9 mouse cellular contexts compared by ENCODE assay signal in genomic region chr11:85842596-85843346, GRCm38 (mm10). TPM values are rescaled to one million over a fixed set of nuclear protein-coding genes. Genes with fewer than 3 reads are reported as not detected.
DNase-seq lines count a peak whose midpoint lies in the region; ATAC-seq and TF ChIP-seq lines count a peak whose summit lies in the region.
"Had no signal": no experiment of that assay in that cellular context is flagged by ENCODE, and none has a peak within 500 bp of the region (broad histone marks: within the 10 kb centered on the region; RNA-seq: fewer than 3 reads in every experiment).

No protein-coding gene starts in this region.

- no peaks in the 10 kb centered on the region for H3K36me3 ChIP-seq in megakaryocyte, embryonic 14.5 days (replicated peaks; ENCODE audit: low read length)
- no peaks in the 10 kb centered on the region for H3K36me3 ChIP-seq in forebrain, embryonic 15.5 days
- no peaks in the 10 kb centered on the region for H3K36me3 ChIP-seq in kidney, embryonic 16.5 days (ENCODE audit: insufficient read depth, low read length)
- no peaks in the 10 kb centered on the region for H3K36me3 ChIP-seq in midbrain, postnatal 0 days (ENCODE audit: insufficient read depth, low read length)

- WGBS in forebrain, embryonic 15.5 days: 4% methylated on average over 24 of the region's 24 CpGs
- 10% methylated on average over 24 of the region's 24 CpGs for WGBS in kidney, embryonic 16.5 days
- 6% methylated on average over 24 of the region's 24 CpGs for WGBS in midbrain, postnatal 0 days

- H3K9ac ChIP-seq in forebrain, embryonic 15.5 days (replicated peaks): no peak overlapping the region
- peak overlapping the region; percentile 76 for H3K9ac ChIP-seq in kidney, embryonic 16.5 days (replicated peaks; ENCODE audit: low read length)
- H3K9ac ChIP-seq in midbrain, postnatal 0 days (replicated peaks; ENCODE audit: low read length, poor library complexity, severe bottlenecking): no peak overlapping the region

- H3K4me2 ChIP-seq in forebrain, embryonic 15.5 days (replicated peaks): peak overlapping the region; percentile 89
- peak overlapping the region; percentile 79 for H3K4me2 ChIP-seq in kidney, embryonic 16.5 days (replicated peaks; ENCODE audit: low read depth, low read length)
- H3K4me2 ChIP-seq in midbrain, postnatal 0 days (ENCODE audit: low read depth, low read length, poor library complexity, severe bottlenecking): peak overlapping the region; percentile 57; the same call in 1 of the 2 replicates

- H3K4me1 ChIP-seq in megakaryocyte, embryonic 14.5 days: peaks cover 74% of the 10 kb centered on the region
- H3K4me1 ChIP-seq in forebrain, embryonic 15.5 days: peaks cover 39% of the 10 kb centered on the region
- peaks cover 62% of the 10 kb centered on the region for H3K4me1 ChIP-seq in kidney, embryonic 16.5 days (ENCODE audit: insufficient read depth, low read length)
- peaks cover 12% of the 10 kb centered on the region; the same call in 1 of the 2 replicates for H3K4me1 ChIP-seq in midbrain, postnatal 0 days (ENCODE audit: insufficient read depth, low read length)

- no peak for DNase-seq in midbrain, postnatal 0 days (ENCODE audit: low spot score)
- no peak for DNase-seq in ovary, postnatal 14 days (ENCODE audit: low spot score)
- no peak for DNase-seq in natural killer cell, adult 2 months (ENCODE audit: low spot score in 2 of 2)
- no peak for DNase-seq in ovary, postnatal 36 days (ENCODE audit: low spot score)

- no peak for ATAC-seq in megakaryocyte, adult 5-6 weeks (ENCODE audit: poor library complexity, severe bottlenecking)
- ATAC-seq in forebrain, embryonic 15.5 days (replicated peaks): no peak
- no peak for ATAC-seq in kidney, embryonic 16.5 days (ENCODE audit: low FRiP score, low TSS enrichment)
- ATAC-seq in midbrain, postnatal 0 days (ENCODE audit: low FRiP score): no peak

- H3K27me3 ChIP-seq in megakaryocyte, embryonic 14.5 days (replicated peaks): peaks cover 96% of the 10 kb centered on the region
- H3K27me3 ChIP-seq in forebrain, embryonic 15.5 days: peaks cover 85% of the 10 kb centered on the region
- peaks cover 38% of the 10 kb centered on the region for H3K27me3 ChIP-seq in kidney, embryonic 16.5 days (ENCODE audit: insufficient read depth, low read length)
- H3K27me3 ChIP-seq in midbrain, postnatal 0 days (ENCODE audit: insufficient read depth, low read length): peaks cover 84% of the 10 kb centered on the region

- H3K27ac ChIP-seq in forebrain, embryonic 15.5 days (replicated peaks): no peak overlapping the region
- peak overlapping the region; percentile 75 for H3K27ac ChIP-seq in kidney, embryonic 16.5 days (ENCODE audit: low read length)
- H3K27ac ChIP-seq in midbrain, postnatal 0 days (ENCODE audit: low read depth, low read length): no peak overlapping the region

- 0 out of 2 replicates have a peak, but pooled peaks cover 6% of the 10 kb centered on the region for H3K9me3 ChIP-seq in megakaryocyte, embryonic 14.5 days
- H3K9me3 ChIP-seq in forebrain, embryonic 15.5 days: no peaks in the 10 kb centered on the region
- no peaks in the 10 kb centered on the region for H3K9me3 ChIP-seq in kidney, embryonic 16.5 days (ENCODE audit: low read length)
- H3K9me3 ChIP-seq in midbrain, postnatal 0 days (ENCODE audit: low read length): no peaks in the 10 kb centered on the region

- TF ChIP-seq CTCF in midbrain, postnatal 0 days (IDR thresholded peaks at IDR 0.05): no peak

- H3K4me3 ChIP-seq in megakaryocyte, embryonic 14.5 days (replicated peaks): peak overlapping the region; percentile 91
- H3K4me3 ChIP-seq in forebrain, embryonic 15.5 days: peak overlapping the region; percentile 43
- H3K4me3 ChIP-seq in kidney, embryonic 16.5 days (ENCODE audit: low read length): peak overlapping the region; percentile 63
- H3K4me3 ChIP-seq in midbrain, postnatal 0 days (ENCODE audit: low read depth, low read length): peak overlapping the region; percentile 13; the same call in 1 of the 2 replicates

RNA-seq across cellular contexts. Expression of gene Gm11444, which starts 7.4 kb away (rescaled TPM):
- not detected in 2 replicates for polyA plus RNA-seq in megakaryocyte, embryonic 14.5 days (2012; ENCODE audit: insufficient read depth, low replicate concordance)
- not detected in 2 replicates for total RNA-seq in megakaryocyte, adult 5-6 weeks (2015)
- not detected in 2 replicates for total RNA-seq in megakaryocyte, adult 5-6 weeks (2017)
- not detected in 2 replicates for polyA plus RNA-seq in forebrain, embryonic 15.5 days (2015; fragmentation: Nextera tagmentation; extraction: Ambion mirVana)
- not detected in 2 replicates for polyA plus RNA-seq in kidney, embryonic 16.5 days (2015; fragmentation: Nextera tagmentation; extraction: Ambion mirVana)
- total RNA-seq in midbrain, postnatal 0 days (2014; rRNA removed): not detected in 2 replicates
- not detected in 2 replicates for polyA plus RNA-seq in midbrain, postnatal 0 days (2015; fragmentation: Nextera tagmentation; extraction: Ambion mirVana)
- total RNA-seq: hematopoietic stem cell, adult 5-6 weeks had no signal

RNA-seq across cellular contexts. Expression of gene Tbx2, which starts 10.4 kb away (rescaled TPM):
- polyA plus RNA-seq in megakaryocyte, embryonic 14.5 days (2012; ENCODE audit: insufficient read depth, low replicate concordance): 1.5 and 1.7 TPM in 2 replicates
- 0.04 TPM in 1 of 2 replicates, not detected in the other for total RNA-seq in megakaryocyte, adult 5-6 weeks (2015)
- total RNA-seq in megakaryocyte, adult 5-6 weeks (2017): 0.04 TPM in 1 of 2 replicates, not detected in the other
- polyA plus RNA-seq in forebrain, embryonic 15.5 days (2015; fragmentation: Nextera tagmentation; extraction: Ambion mirVana): 0.76 and 0.86 TPM in 2 replicates
- 10.3 TPM in 2 replicates for polyA plus RNA-seq in kidney, embryonic 16.5 days (2015; fragmentation: Nextera tagmentation; extraction: Ambion mirVana)
- total RNA-seq in midbrain, postnatal 0 days (2014; rRNA removed): 3.9 and 4.4 TPM in 2 replicates
- polyA plus RNA-seq in midbrain, postnatal 0 days (2015; fragmentation: Nextera tagmentation; extraction: Ambion mirVana): 0.32 and 0.42 TPM in 2 replicates

RNA-seq across cellular contexts. Expression of gene Tbx4, which starts 43.5 kb away (rescaled TPM):
- not detected in 2 replicates for polyA plus RNA-seq in megakaryocyte, embryonic 14.5 days (2012; ENCODE audit: insufficient read depth, low replicate concordance)
- not detected in 2 replicates for total RNA-seq in megakaryocyte, adult 5-6 weeks (2015)
- not detected in 2 replicates for total RNA-seq in megakaryocyte, adult 5-6 weeks (2017)
- polyA plus RNA-seq in forebrain, embryonic 15.5 days (2015; fragmentation: Nextera tagmentation; extraction: Ambion mirVana): 0.11 and 0.25 TPM in 2 replicates
- 0.24 and 1.7 TPM in 2 replicates for polyA plus RNA-seq in kidney, embryonic 16.5 days (2015; fragmentation: Nextera tagmentation; extraction: Ambion mirVana)
- 0.05 and 0.27 TPM in 2 replicates for total RNA-seq in midbrain, postnatal 0 days (2014; rRNA removed)
- 0.20 and 0.37 TPM in 2 replicates for polyA plus RNA-seq in midbrain, postnatal 0 days (2015; fragmentation: Nextera tagmentation; extraction: Ambion mirVana)

Comparison
In these comparisons a context has a peak if more than half of its experiments do, and no peak if none do; other contexts are left out.
1. H3K4me3 ChIP-seq: peak in every context shown above with its lines; median percentile 91 in megakaryocyte, embryonic 14.5 days; 63 in kidney, embryonic 16.5 days; 43 in forebrain, embryonic 15.5 days; 13 in midbrain, postnatal 0 days.